Mouse (Mus musculus): ENCODE results near the gene Lnpep. TPM values are rescaled to one million over a fixed set of nuclear protein-coding genes. Genes with fewer than 3 reads are reported as not detected.
"Not testable (repeated sequence)": the region's sequence is repeated elsewhere in the genome, so short reads cannot be mapped to it uniquely, and the experiment has no call there.

Gene Lnpep
- total and polyA plus RNA-seq, 2 experiments from 2014 or later = 10.3 to 53.0 TPM

DNA sequence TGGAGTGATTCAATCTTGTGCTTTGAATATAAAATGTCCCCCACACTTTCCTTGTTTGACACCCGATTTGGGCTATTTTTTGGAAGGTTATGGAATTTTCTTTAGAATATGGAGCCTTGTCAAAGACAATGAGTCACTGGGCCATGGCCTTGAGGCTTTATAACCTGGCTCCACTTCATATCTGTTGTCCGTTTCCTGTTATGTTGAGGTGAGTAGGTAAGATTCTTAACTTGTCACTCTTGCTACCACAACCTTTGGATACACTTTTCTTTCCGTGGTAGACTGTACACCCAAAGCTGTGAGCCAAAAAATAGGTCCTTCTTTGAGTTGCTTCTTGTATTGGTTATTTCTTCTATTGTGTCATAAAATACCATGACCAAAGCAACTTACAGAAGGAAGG is 12.5 kb upstream of the Lnpep start:
- Histone ChIP-seq H3K27me3 (ENCODE audit: control insufficient read depth, insufficient read depth, low read length) (no peaks in the 10 kb centered on the region), H3K4me1 (ENCODE audit: control insufficient read depth, insufficient read depth) (no peaks in the 10 kb centered on the region), H3K27ac (ENCODE audit: low read depth) (no peak overlapping the region), H3K36me3 (replicated peaks; ENCODE audit: control insufficient read depth, insufficient read depth, low read length) (no peaks in the 10 kb centered on the region), H3K9ac (replicated peaks; ENCODE audit: low read depth, low read length) (no peak overlapping the region), H3K4me2 (ENCODE audit: low read depth, low read length) (no peak overlapping the region), H3K9me3 (replicated peaks; ENCODE audit: control insufficient read depth, low read length) (no peaks in the 10 kb centered on the region), H3K4me3 (ENCODE audit: low read depth, low read length) (no peak overlapping the region)
- 70% methylated on average over 3 of the region's 3 CpGs for WGBS
- DNase-seq (ENCODE audit: low spot score) = no peak
- ATAC-seq (ENCODE audit: insufficient read depth, low read depth) = no peak
- TF ChIP-seq EP300 (IDR thresholded peaks at IDR 0.05; ENCODE audit: low read depth) (no peak), CTCF (IDR thresholded peaks at IDR 0.05; ENCODE audit: low read depth) (no peak)

GRCm38 (mm10) chr17:17636147-17636546 is 11.3 kb upstream of the Lnpep start:
- H3K36me3 ChIP-seq (replicated peaks; ENCODE audit: control insufficient read depth, insufficient read depth, low read length) = no peaks in the 10 kb centered on the region
- no peaks in the 10 kb centered on the region for H3K27me3 ChIP-seq (ENCODE audit: control insufficient read depth, insufficient read depth, low read length)
- no peaks in the 10 kb centered on the region for H3K4me1 ChIP-seq (ENCODE audit: control insufficient read depth, insufficient read depth)
- DNase-seq (ENCODE audit: low spot score) (no peak), ATAC-seq (ENCODE audit: insufficient read depth, low read depth) (no peak)
- no peaks in the 10 kb centered on the region for H3K9me3 ChIP-seq (replicated peaks; ENCODE audit: control insufficient read depth, low read length)
- 26% methylated on average over 3 of the region's 3 CpGs for WGBS
- H3K9ac ChIP-seq (replicated peaks; ENCODE audit: low read depth, low read length) = no peak overlapping the region
- H3K4me3 ChIP-seq (ENCODE audit: low read depth, low read length) = no peak overlapping the region
- H3K27ac ChIP-seq (ENCODE audit: low read depth) = no peak overlapping the region
- no peak for TF ChIP-seq CTCF (IDR thresholded peaks at IDR 0.05; ENCODE audit: low read depth)
- no peak overlapping the region for H3K4me2 ChIP-seq (ENCODE audit: low read depth, low read length)

DNA sequence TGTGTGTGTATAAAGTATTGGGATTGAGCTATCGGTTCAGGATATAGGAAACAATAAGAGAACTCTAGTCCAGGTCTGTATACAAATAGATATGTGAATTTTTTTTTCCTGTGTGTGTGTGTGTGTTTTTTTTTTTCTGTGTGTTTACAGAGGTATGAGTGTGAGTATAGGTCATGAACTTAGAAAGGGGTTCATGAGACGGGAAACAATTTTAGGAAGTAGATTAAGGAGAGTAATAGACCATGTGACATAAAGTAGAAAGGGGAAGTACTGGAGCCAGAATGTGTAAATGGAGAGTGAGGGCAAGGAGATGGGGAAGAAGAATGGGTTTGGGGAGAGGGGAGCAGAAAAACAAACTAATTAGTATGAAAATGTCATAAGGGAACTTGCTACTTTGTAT is 9.2 kb upstream of the Lnpep start:
- no peak for DNase-seq (ENCODE audit: low spot score)

GRCm38 (mm10) chr17:17631985-17632384 is 7.1 kb upstream of the Lnpep start:
- DNase-seq (ENCODE audit: low spot score) = no peak
- no peak for ATAC-seq (ENCODE audit: insufficient read depth, low read depth)
- H3K9me3 ChIP-seq (replicated peaks; ENCODE audit: control insufficient read depth, low read length) = no peaks in the 10 kb centered on the region
- H3K27ac ChIP-seq (ENCODE audit: low read depth) = no peak overlapping the region
- no peaks in the 10 kb centered on the region for H3K27me3 ChIP-seq (ENCODE audit: control insufficient read depth, insufficient read depth, low read length)
- H3K36me3 ChIP-seq (replicated peaks; ENCODE audit: control insufficient read depth, insufficient read depth, low read length) = no peaks in the 10 kb centered on the region
- H3K4me2 ChIP-seq (ENCODE audit: low read depth, low read length) = no peak overlapping the region
- no peak overlapping the region for H3K9ac ChIP-seq (replicated peaks; ENCODE audit: low read depth, low read length)
- no peaks in the 10 kb centered on the region for H3K4me1 ChIP-seq (ENCODE audit: control insufficient read depth, insufficient read depth)
- TF ChIP-seq EP300 (IDR thresholded peaks at IDR 0.05; ENCODE audit: low read depth) (no peak), CTCF (IDR thresholded peaks at IDR 0.05; ENCODE audit: low read depth) (no peak)
- no peak overlapping the region for H3K4me3 ChIP-seq (ENCODE audit: low read depth, low read length)

More for the DNA sequence above, 9.2 kb upstream of the Lnpep start:
- WGBS = 69% methylated on average over 2 of the region's 2 CpGs
- H3K4me1 ChIP-seq (ENCODE audit: control insufficient read depth, insufficient read depth) = no peaks in the 10 kb centered on the region
- H3K27ac ChIP-seq (ENCODE audit: low read depth) = no peak overlapping the region
- H3K4me2 ChIP-seq (ENCODE audit: low read depth, low read length) = no peak overlapping the region
- no peak overlapping the region for H3K9ac ChIP-seq (replicated peaks; ENCODE audit: low read depth, low read length)
- no peaks in the 10 kb centered on the region for H3K27me3 ChIP-seq (ENCODE audit: control insufficient read depth, insufficient read depth, low read length)
- H3K9me3 ChIP-seq (replicated peaks; ENCODE audit: control insufficient read depth, low read length) = no peaks in the 10 kb centered on the region
- no peak for ATAC-seq (ENCODE audit: insufficient read depth, low read depth)
- no peaks in the 10 kb centered on the region for H3K36me3 ChIP-seq (replicated peaks; ENCODE audit: control insufficient read depth, insufficient read depth, low read length)
- H3K4me3 ChIP-seq (ENCODE audit: low read depth, low read length) = no peak overlapping the region
- TF ChIP-seq CTCF (IDR thresholded peaks at IDR 0.05; ENCODE audit: low read depth) (no peak), EP300 (IDR thresholded peaks at IDR 0.05; ENCODE audit: low read depth) (no peak)

DNA sequence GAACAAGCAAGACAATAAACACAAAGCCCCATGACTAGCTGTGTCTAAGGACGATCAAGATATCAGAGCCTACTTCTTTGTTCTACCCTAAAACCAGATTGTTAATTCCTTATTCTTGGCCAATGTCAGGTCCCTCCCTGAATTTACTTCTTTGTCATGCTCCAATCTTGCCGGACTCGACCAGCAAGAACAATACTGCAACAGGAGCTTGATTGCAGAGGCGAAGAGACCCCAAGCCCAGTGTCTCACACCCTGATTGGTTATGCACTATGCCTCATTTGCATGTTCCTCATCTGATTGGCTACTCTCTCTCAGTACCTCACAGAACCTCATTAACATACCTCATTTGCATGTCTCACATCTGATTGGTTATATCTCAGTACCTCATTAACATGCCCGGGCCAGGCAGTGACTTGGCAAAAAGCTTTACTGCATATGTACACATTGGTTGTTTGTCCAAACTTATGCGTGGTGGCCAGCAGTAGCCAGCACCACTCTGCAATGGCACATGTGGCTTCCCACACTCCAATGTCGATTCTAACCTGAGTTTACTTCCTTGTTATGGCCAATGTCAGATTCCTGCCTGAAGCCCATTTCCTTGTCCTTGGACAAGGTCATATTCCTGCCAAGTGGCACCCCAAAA is 3.5 kb upstream of the Lnpep start:
- 92% methylated on average over 7 of the region's 7 CpGs for WGBS
- not testable (repeated sequence) for H3K36me3 ChIP-seq (replicated peaks; ENCODE audit: control insufficient read depth, insufficient read depth, low read length); H3K9me3 ChIP-seq (replicated peaks; ENCODE audit: control insufficient read depth, low read length); H3K4me1 ChIP-seq (ENCODE audit: control insufficient read depth, insufficient read depth); H3K27me3 ChIP-seq (ENCODE audit: control insufficient read depth, insufficient read depth, low read length); H3K9ac ChIP-seq (replicated peaks; ENCODE audit: low read depth, low read length); ATAC-seq (ENCODE audit: insufficient read depth, low read depth); DNase-seq (ENCODE audit: low spot score); H3K4me2 ChIP-seq (ENCODE audit: low read depth, low read length); H3K27ac ChIP-seq (ENCODE audit: low read depth); H3K4me3 ChIP-seq (ENCODE audit: low read depth, low read length)

DNA sequence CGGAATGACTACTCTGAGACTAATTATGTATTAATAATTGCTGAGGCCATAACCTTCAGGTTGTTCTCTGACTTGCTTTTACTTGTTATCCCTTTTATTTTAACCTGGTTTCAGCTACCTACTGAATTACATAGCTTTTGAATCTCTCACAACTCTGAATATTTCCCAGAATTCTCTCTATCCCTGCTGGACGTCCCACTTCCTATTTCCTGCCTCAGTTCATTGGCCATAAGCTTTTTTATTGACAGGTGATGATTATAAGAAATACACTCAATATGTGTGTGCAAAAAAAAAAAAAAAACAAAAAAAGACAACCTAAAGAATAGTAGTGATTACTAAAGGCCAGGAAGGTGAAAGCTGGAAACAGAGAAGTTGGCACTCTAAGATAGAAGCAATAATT is 2.7 kb upstream of the Lnpep start:
- Histone ChIP-seq H3K9me3 (replicated peaks; ENCODE audit: control insufficient read depth, low read length) (no peaks in the 10 kb centered on the region), H3K4me1 (ENCODE audit: control insufficient read depth, insufficient read depth) (peaks cover 7% of the 10 kb centered on the region; the same call in 1 of the 2 replicates), H3K4me2 (ENCODE audit: low read depth, low read length) (no peak overlapping the region), H3K36me3 (replicated peaks; ENCODE audit: control insufficient read depth, insufficient read depth, low read length) (no peaks in the 10 kb centered on the region), H3K4me3 (ENCODE audit: low read depth, low read length) (no peak overlapping the region), H3K9ac (replicated peaks; ENCODE audit: low read depth, low read length) (no peak overlapping the region), H3K27me3 (ENCODE audit: control insufficient read depth, insufficient read depth, low read length) (no peaks in the 10 kb centered on the region), H3K27ac (ENCODE audit: low read depth) (no peak overlapping the region)
- DNase-seq (ENCODE audit: low spot score) (no peak), ATAC-seq (ENCODE audit: insufficient read depth, low read depth) (no peak)
- 87% methylated on average over 2 of the region's 2 CpGs for WGBS
- TF ChIP-seq EP300 (IDR thresholded peaks at IDR 0.05; ENCODE audit: low read depth) (no peak), CTCF (IDR thresholded peaks at IDR 0.05; ENCODE audit: low read depth) (no peak)

Measured in heart, postnatal 0 days (tissue).